Mouse (Mus musculus): Measurements from ENCODE around the gene Efs. TPM values are rescaled to one million over a fixed set of nuclear protein-coding genes. Genes with fewer than 3 reads are reported as not detected.
"Not testable (repeated sequence)": the region's sequence is repeated elsewhere in the genome, so short reads cannot be mapped to it uniquely, and the experiment has no call there.

Gene Efs
- polyA plus RNA-seq (2014; fragmentation: Nextera tagmentation; extraction: Ambion mirVana) = 24.4 and 27.6 TPM in 2 replicates

- DNase-seq (ENCODE audit: low spot score, missing footprints) (peak; percentile 97), ATAC-seq (ENCODE audit: low FRiP score) (peak; percentile 64)
- H3K4me2 ChIP-seq = peak within 1 kb of the TSS; percentile 95
- H3K27ac ChIP-seq (ENCODE audit: low read depth, low read length) = peak within 1 kb of the TSS; percentile 98
- peak within 1 kb of the TSS; percentile 97 for H3K9ac ChIP-seq (ENCODE audit: low read length)
- no peaks in the 10 kb centered on the region for H3K27me3 ChIP-seq (ENCODE audit: control insufficient read depth, insufficient read depth, low read length)
- H3K4me3 ChIP-seq (ENCODE audit: low read depth, low read length) = peak within 1 kb of the TSS; percentile 52
- peaks cover 34% of the 10 kb centered on the region for H3K4me1 ChIP-seq (ENCODE audit: control insufficient read depth, insufficient read depth, low read length)
- peaks cover 9% of the 10 kb centered on the region for H3K9me3 ChIP-seq (ENCODE audit: control insufficient read depth, low read length)
- WGBS = 2% methylated on average over 53 of the region's 57 CpGs
- peaks cover 4% of the 10 kb centered on the region for H3K36me3 ChIP-seq (ENCODE audit: control insufficient read depth, insufficient read depth, low read length)
Observed at GRCm38 (mm10) chr14:54925349-54926342, at the start of gene Efs. Gene Efs (minus strand): TSS chr14:54926126.

GRCm38 (mm10) chr14:54974068-54974791 lies 48.3 kb upstream of the Efs start:
- Histone ChIP-seq H3K9ac (ENCODE audit: low read length) (no peak overlapping the region), H3K4me1 (ENCODE audit: control insufficient read depth, insufficient read depth, low read length) (peaks cover 8% of the 10 kb centered on the region), H3K27me3 (ENCODE audit: control insufficient read depth, insufficient read depth, low read length) (no peaks in the 10 kb centered on the region), H3K27ac (ENCODE audit: low read depth, low read length) (no peak overlapping the region), H3K9me3 (ENCODE audit: control insufficient read depth, low read length) (no peaks in the 10 kb centered on the region), H3K4me3 (ENCODE audit: low read depth, low read length) (no peak overlapping the region), H3K36me3 (ENCODE audit: control insufficient read depth, insufficient read depth, low read length) (no peaks in the 10 kb centered on the region), H3K4me2 (no peak overlapping the region)
- 74% methylated on average over 6 of the region's 6 CpGs for WGBS
- no peak for ATAC-seq (ENCODE audit: low FRiP score)
- peak; percentile 81 for DNase-seq (ENCODE audit: low spot score, missing footprints)

GRCm38 (mm10) chr14:54972786-54973185 lies 46.9 kb upstream of the Efs start:
- not testable (repeated sequence) for H3K4me1 ChIP-seq (ENCODE audit: control insufficient read depth, insufficient read depth, low read length); ATAC-seq (ENCODE audit: low FRiP score)
- 91% methylated on average over 7 of the region's 11 CpGs for WGBS

DNA sequence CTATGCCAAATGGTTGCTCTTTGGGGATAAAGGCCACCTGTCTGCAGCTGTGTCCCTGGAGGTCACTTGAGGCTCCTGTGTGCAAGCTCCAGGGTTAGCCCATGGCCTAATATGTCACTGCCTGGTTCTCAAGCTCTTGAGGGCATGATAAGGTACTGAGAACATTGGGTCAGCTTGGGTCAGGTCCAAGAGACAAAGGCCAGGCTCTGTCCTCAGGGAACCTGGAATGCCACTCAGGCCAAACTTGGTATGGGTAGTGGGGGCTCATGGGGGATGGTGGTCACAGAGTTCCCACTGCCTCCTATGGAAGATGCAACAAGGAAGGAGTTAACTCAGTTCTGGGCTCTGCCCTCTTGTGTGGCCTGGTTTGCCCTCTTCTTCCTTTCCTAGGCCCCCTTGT lies 42.4 kb upstream of the Efs start:
- DNase-seq (ENCODE audit: low spot score, missing footprints) (no peak), ATAC-seq (ENCODE audit: low FRiP score) (no peak)
- Histone ChIP-seq H3K27ac (ENCODE audit: low read depth, low read length) (no peak overlapping the region), H3K4me2 (no peak overlapping the region), H3K4me3 (ENCODE audit: low read depth, low read length) (no peak overlapping the region), H3K36me3 (ENCODE audit: control insufficient read depth, insufficient read depth, low read length) (no peaks in the 10 kb centered on the region), H3K9ac (ENCODE audit: low read length) (no peak overlapping the region), H3K4me1 (ENCODE audit: control insufficient read depth, insufficient read depth, low read length) (no peaks in the 10 kb centered on the region), H3K9me3 (ENCODE audit: control insufficient read depth, low read length) (no peaks in the 10 kb centered on the region), H3K27me3 (ENCODE audit: control insufficient read depth, insufficient read depth, low read length) (no peaks in the 10 kb centered on the region)

More at GRCm38 (mm10) chr14:54972786-54973185, 46.9 kb upstream of the Efs start:
- H3K27me3 ChIP-seq (ENCODE audit: control insufficient read depth, insufficient read depth, low read length); H3K9me3 ChIP-seq (ENCODE audit: control insufficient read depth, low read length); H3K9ac ChIP-seq (ENCODE audit: low read length); H3K27ac ChIP-seq (ENCODE audit: low read depth, low read length); H3K4me2 ChIP-seq; DNase-seq (ENCODE audit: low spot score, missing footprints); H3K36me3 ChIP-seq (ENCODE audit: control insufficient read depth, insufficient read depth, low read length); H3K4me3 ChIP-seq (ENCODE audit: low read depth, low read length): not testable (repeated sequence)

DNA sequence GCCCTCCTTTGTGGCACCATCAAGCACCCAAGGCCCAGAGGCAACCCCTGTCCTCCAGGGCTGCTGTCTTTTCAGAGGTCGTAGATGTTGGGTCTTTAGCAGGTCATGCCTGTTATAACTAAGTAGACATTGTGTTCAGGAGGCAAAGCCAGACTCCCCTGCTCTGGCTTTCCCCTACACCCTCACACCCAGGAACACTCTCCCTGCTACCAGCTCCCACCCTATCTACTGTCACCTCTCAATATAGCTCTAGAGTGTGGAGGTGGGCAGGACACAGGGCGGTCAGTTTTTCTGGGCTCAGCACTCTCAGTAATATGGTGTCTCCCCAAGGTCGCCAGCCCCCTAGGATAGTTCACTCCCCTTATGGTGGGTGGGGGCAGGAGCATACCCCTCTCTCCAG lies 41.9 kb upstream of the Efs start:
- H3K4me3 ChIP-seq (ENCODE audit: low read depth, low read length) = no peak overlapping the region
- DNase-seq (ENCODE audit: low spot score, missing footprints) = no peak
- 86% methylated on average over 3 of the region's 3 CpGs for WGBS
- no peaks in the 10 kb centered on the region for H3K36me3 ChIP-seq (ENCODE audit: control insufficient read depth, insufficient read depth, low read length)
- H3K4me2 ChIP-seq = no peak overlapping the region
- no peak overlapping the region for H3K27ac ChIP-seq (ENCODE audit: low read depth, low read length)
- H3K9ac ChIP-seq (ENCODE audit: low read length) = no peak overlapping the region
- no peaks in the 10 kb centered on the region for H3K27me3 ChIP-seq (ENCODE audit: control insufficient read depth, insufficient read depth, low read length)
- ATAC-seq (ENCODE audit: low FRiP score) = no peak
- no peaks in the 10 kb centered on the region for H3K9me3 ChIP-seq (ENCODE audit: control insufficient read depth, low read length)
- no peaks in the 10 kb centered on the region for H3K4me1 ChIP-seq (ENCODE audit: control insufficient read depth, insufficient read depth, low read length)

DNA sequence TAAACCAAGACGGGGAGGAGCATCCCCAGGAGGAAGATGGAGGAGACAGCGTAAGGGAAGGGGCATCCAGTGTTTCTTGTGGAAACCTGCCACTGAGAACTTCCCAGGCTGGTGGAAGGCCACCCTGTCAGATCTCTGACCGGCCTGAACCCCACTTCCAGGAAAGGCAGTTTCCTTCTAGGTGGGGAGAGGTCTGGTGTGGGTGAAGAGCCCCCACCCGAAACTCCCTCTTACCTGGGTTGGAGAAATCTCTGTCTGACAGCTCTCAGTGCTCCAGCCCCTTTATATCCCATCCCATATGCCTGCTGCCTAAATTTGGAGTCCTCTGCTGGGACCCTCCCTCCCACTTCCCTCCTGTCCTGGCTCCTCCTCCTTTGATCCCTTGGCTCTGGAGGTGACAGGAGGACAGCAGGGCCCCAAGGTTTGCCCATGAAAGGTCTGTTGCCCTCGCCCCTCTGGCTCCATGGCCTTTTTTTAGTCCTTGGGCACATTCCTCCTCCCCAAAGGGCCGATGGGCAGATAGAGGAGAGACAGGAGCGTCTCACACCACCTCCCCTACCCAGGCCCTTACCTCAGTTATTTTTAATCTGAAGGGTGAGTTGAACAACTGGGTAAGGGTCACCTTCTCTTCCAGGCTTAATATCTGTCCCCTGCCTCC lies 40.5 kb upstream of the Efs start, which contains the start of gene Myh6:
TSS of gene Myh6 (minus strand) at position 608 of the 658 bp plus-strand sequence.
- WGBS = 78% methylated on average over 7 of the region's 7 CpGs
- H3K4me1 ChIP-seq (ENCODE audit: control insufficient read depth, insufficient read depth, low read length) = no peaks in the 10 kb centered on the region
- H3K9ac ChIP-seq (ENCODE audit: low read length) = no peak within 1 kb of the TSS
- H3K27me3 ChIP-seq (ENCODE audit: control insufficient read depth, insufficient read depth, low read length) = no peaks in the 10 kb centered on the region
- DNase-seq (ENCODE audit: low spot score, missing footprints) (no peak), ATAC-seq (ENCODE audit: low FRiP score) (no peak)
- no peaks in the 10 kb centered on the region for H3K36me3 ChIP-seq (ENCODE audit: control insufficient read depth, insufficient read depth, low read length)
- H3K9me3 ChIP-seq (ENCODE audit: control insufficient read depth, low read length) = no peaks in the 10 kb centered on the region
- H3K4me3 ChIP-seq (ENCODE audit: low read depth, low read length) = no peak within 1 kb of the TSS
- H3K4me2 ChIP-seq = no peak within 1 kb of the TSS
- H3K27ac ChIP-seq (ENCODE audit: low read depth, low read length) = no peak within 1 kb of the TSS

DNA sequence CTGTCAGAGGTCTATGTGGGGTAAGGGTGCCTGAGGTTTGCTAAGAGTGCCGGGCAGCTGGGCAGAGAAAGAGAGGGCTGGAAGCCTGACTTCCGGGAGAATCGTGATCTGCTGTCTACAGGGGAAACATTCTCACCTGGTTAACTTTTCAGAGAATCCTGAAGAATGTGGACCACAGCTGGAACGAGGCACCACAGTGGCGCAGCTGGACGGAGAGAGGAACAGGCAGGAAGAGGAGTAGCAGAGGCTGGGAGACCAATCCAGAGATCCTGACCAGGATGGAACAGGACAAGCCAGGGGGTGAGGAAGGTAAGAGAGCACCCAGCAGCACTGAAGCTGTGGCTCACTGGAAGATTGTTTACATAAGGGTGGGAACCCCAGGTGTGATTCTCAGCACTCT lies 39.7 kb upstream of the Efs start:
- Histone ChIP-seq H3K36me3 (ENCODE audit: control insufficient read depth, insufficient read depth, low read length) (no peaks in the 10 kb centered on the region), H3K9ac (ENCODE audit: low read length) (no peak overlapping the region), H3K27me3 (ENCODE audit: control insufficient read depth, insufficient read depth, low read length) (no peaks in the 10 kb centered on the region), H3K4me3 (ENCODE audit: low read depth, low read length) (no peak overlapping the region), H3K4me2 (no peak overlapping the region), H3K9me3 (ENCODE audit: control insufficient read depth, low read length) (no peaks in the 10 kb centered on the region), H3K4me1 (ENCODE audit: control insufficient read depth, insufficient read depth, low read length) (no peaks in the 10 kb centered on the region), H3K27ac (ENCODE audit: low read depth, low read length) (no peak overlapping the region)
- 79% methylated on average over 6 of the region's 6 CpGs for WGBS
- DNase-seq (ENCODE audit: low spot score, missing footprints) = no peak
- no peak for ATAC-seq (ENCODE audit: low FRiP score)

DNA sequence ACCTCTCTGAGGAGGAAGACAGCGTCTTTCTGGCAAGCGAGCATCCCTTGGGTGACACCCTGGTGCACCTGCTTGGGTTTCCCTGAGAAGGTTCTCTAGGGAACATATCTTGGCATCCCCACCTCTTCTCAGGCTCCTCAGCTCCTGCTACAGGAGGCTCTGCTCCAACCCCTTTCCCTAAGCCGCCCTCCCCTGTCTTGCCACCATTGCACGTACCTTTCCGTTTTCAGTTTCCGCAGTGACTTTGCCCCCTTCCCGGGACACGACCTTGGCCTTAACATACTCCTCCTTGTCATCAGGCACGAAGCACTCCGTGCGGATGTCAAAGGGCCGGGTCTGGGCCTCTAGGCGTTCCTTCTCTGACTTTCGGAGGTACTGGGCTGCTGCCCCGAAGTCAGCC lies 39.1 kb upstream of the Efs start:
- no peaks in the 10 kb centered on the region for H3K27me3 ChIP-seq (ENCODE audit: control insufficient read depth, insufficient read depth, low read length)
- DNase-seq (ENCODE audit: low spot score, missing footprints) = no peak

More for the DNA sequence above, 39.1 kb upstream of the Efs start:
- H3K9me3 ChIP-seq (ENCODE audit: control insufficient read depth, low read length) = no peaks in the 10 kb centered on the region
- H3K4me1 ChIP-seq (ENCODE audit: control insufficient read depth, insufficient read depth, low read length) = no peaks in the 10 kb centered on the region
- no peak overlapping the region for H3K27ac ChIP-seq (ENCODE audit: low read depth, low read length)
- WGBS = 87% methylated on average over 15 of the region's 15 CpGs
- ATAC-seq (ENCODE audit: low FRiP score) = no peak
- H3K9ac ChIP-seq (ENCODE audit: low read length) = no peak overlapping the region
- no peak overlapping the region for H3K4me3 ChIP-seq (ENCODE audit: low read depth, low read length)
- no peak overlapping the region for H3K4me2 ChIP-seq
- H3K36me3 ChIP-seq (ENCODE audit: control insufficient read depth, insufficient read depth, low read length) = no peaks in the 10 kb centered on the region
